Mouse (Mus musculus) retina, postnatal 7 days (tissue): ENCODE measurements around the gene Mob1a.

Experiments used
- DNase-seq: peaks from one replicate; pipeline ENCODE4 v3.0.0-alpha.2; 2012; ENCODE audit warnings: low read depth, low spot score

Mob1a gene

DNA sequence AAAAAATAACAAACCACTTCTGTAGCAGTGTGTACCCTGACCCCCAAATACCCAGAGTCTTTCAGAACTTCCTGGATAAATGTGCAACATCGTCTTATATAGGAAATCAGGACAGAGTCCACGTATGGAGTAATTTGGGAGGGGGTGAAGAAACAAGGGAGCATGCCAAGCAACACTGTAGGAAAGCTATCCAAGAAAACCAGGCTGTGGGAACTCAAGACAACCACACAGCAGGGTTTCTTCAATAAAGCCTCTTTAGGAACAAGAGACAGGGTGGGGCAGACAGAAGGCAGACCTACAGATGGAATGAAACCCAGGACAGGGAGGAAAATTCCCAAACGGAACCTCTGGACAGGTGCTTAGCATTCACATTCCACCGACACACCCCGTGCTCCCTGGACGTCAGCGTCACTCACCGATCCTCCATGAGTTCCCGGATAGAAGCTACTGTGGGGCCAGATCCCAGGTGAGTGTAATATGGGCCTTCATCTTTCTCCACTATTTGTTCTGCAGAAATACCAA, 59.8 kb downstream of the Mob1a start:
- no peak for DNase-seq

DNA sequence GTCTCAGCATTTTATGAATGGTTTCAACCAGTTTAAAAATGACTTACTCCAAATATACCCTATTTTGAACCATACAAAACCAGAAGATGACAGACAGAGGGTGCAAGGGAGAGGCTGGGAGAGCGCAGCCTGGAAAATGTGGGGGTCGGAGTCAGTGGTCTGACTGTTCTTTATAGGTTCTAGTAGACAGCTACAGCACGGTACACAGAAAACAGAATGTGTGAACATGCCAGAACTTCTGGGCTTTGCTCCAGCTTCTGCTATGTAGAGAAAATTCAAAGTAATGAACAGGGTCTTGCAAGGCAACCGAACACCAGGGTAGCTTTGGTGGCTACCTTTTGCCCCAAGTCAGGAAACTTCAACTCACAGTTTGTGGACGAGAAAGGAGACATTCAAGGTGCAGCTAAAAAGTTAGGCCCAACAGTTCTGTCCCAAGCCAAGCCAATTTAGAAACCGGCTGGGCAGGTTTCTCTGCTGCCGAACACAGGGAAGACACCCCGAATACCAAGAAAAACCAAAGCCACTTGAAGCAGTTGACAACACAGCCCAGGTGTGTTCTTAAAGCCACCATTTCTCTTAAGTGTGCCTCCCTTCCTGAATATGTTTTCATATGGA, 66.5 kb downstream of the Mob1a start:
- no peak for DNase-seq
